Mouse (Mus musculus) spleen, embryonic (tissue): Measurements from ENCODE around the gene Cep295.
"Not testable (repeated sequence)": the region's sequence is repeated elsewhere in the genome, so short reads cannot be mapped to it uniquely, and the experiment has no call there.

ENCODE experiments used
- CTCF ChIA-PET: fragments of 350-600 bp; sonication (Branson Sonifier 250); formaldehyde crosslinking; loops from one replicate; lab custom pipeline; 2022; lab: Charles Lee

Cep295 gene

DNA sequence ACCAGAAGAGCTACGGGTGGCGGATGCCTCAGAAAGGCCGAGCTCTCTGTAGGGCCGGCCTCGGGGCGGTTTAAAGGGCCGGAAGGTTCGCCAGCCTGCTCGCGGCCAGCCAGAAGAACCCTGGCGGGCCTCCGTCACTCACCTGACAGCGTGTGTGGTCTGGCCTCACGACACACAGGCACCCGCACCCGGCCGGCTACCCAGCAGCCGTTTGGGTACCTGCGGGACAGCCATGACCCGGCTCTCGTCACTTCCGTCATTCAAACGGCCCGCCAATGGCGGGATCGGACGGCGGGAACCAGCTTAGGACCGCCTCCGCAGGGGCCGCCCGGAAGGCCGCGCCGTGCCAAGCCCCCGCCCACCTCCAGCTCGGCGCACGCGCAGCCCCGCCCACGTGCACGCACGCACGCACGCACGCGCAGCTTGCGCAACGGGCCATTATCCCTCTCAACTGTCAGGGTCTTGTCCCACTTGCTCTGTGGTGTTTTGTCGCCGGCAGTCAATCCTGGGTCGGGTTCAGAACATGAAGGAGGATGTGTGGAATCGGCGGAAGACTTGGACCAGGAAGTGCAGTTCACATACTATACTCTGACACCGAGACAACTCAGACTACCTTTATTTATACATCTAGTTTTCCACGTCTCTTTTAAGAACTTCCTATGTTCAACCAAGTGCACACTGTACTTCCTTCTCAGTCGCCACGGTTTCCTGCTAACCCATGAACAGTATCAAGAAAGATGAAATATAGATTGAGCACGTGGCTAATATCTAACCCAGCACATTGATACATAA lies at the start of gene Cep295:
Gene Cep295, minus strand, starts transcription at position 305 of the 792 bp plus-strand sequence.
- CTCF ChIA-PET, result no interaction called here

DNA sequence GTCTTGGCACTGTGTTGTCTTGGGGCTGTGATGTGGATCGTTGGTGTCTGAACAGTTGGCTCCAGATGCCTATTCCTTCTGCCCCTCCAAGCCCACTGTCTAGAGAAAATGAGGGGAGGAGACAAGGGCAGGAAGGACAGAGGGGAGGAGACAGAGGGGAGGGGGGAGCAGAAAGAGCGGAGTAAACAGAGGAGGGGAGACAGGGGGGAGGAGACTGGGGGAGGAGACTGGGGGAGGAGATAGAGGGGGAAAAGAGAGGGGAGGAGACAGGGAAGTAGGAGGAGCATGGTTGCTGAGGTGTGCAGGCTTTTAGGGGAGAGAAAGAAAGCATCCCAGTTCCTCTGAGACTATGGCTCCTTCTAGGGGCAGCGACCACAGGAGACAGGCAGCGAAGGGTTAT lies 40.0 kb upstream of the Cep295 start:
- CTCF ChIA-PET, result no interaction called here

DNA sequence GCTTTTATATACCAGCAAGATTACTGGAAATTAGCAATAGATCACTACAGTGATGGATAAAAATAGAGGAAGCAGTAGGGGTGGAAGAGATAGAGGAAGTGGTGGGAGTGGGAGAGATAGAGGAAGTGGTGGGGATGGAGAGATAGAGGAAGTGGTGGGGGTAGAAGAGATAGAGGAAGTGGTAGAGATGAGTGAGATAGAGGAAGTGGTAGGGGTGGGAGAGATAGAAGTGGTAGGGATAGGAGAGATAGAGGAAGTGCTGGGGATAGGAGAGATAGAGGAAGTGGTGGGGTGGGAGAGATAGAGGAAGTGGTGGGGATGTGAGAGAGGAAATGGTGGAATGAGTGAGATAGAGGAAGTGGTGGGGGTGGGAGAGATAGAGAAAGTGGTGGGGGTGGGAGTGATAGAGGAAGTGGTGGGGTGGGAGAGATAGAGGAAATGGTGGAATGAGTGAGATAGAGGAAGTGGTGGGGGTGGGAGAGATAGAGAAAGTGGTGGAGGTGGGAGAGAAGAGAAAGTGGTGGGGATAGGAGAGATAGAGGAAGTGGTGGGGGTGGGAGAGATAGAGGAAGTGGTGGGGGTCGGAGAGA lies 37.9 kb upstream of the Cep295 start:
- CTCF ChIA-PET, result no interaction called here

DNA sequence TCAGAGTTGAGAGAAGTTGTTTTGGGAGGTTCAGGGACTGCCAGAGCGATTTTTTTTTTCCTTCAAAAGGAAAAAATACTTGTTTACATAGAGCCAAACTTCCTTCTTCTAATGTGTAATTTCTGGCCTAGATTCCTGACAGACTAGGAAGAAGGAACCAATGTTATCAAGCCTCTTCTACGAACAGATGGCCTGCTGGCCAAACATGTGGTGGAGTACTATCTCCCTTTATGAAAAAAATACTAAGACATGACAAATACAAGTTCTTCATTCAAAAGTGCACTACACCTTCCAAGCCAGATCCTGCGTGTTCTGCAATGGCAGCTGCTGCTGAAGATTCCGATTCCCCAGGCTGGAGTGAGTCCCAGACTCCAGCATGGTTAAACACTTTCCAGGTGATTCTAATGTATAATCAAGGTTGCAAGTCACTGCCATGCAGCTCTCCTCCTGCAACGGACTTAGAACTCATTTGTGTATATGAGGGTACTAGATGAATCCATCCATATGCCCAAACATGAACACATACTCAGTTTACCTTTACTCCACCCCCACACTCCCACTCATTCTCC lies 29.6 kb upstream of the Cep295 start:
- CTCF ChIA-PET, result no interaction called here

DNA sequence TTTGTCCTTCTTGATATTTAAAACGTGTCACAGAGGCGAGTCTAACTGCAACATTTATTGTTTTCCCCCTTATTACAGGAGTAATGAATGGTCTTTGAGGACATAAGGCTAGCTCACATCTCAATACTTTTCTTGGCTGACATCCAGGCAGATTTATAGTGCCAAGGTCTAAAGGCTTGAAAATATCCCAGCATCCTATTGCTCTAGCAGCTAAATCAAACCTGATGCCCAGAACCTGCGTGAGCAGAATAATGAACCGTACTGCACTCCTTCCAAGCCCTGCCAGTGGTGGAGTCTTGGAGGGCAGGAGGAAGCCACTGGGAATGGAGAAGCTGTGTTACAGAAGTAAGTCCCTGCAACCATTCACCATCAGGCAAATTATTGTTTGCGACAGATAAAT lies 26.7 kb upstream of the Cep295 start:
- CTCF ChIA-PET, result no interaction called here

DNA sequence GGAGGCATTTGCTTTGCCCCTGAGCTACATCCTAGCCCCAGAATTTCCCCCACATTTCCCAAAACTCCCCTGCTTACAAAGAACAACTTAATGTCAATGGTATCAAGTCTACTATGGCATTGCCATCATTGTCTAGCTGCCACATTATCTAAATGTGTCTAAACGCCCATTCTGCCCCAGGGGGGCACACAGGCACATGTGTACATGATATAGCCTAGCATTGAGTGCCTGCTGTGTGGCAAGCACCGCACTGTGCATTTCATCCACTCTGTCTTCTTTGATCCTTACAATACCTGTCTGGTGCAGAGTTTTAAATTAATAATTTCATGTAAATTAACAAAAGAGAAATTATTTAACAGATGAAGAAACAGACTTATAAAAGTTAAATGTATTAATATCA lies 8.7 kb upstream of the Cep295 start:
- CTCF ChIA-PET, result no interaction called here

DNA sequence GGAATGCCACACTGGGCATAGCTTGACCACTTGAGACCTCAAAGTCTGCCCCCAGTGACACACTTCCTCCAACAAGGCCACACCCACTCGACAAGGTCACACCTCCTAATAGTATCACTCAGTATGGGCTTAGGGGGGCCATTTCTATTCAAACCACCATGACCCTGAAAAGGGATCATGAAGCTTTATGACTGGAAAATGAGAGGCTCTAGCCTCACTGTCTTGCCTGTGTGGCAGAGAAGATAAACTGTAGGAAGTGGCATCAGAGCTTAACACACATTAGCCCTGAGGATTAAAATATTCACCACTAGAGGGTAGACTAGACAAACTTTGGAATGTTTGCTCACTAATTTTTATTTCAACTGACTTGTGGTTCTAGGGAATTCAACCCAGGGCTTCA lies 8.3 kb upstream of the Cep295 start:
- CTCF ChIA-PET, result no interaction called here

DNA sequence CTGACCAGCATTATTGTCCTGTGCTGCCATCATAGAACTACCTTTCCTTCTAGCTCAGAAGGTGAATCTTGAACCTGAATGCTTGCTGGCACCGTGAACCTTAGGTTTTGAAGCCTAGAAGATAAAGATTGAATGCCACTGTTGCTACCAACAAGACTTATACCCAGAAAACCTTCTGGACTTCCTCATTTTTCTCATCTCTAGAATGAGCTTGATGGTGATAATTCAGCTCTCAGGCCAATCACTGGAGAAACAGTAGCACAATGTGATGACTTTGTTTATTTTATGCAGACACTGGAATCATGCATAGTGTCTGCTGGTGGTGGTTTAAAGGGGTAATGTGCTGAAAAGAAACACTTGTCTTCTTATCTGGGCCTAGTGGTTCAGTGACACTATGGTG lies 7.3 kb upstream of the Cep295 start:
- CTCF ChIA-PET, result no interaction called here

DNA sequence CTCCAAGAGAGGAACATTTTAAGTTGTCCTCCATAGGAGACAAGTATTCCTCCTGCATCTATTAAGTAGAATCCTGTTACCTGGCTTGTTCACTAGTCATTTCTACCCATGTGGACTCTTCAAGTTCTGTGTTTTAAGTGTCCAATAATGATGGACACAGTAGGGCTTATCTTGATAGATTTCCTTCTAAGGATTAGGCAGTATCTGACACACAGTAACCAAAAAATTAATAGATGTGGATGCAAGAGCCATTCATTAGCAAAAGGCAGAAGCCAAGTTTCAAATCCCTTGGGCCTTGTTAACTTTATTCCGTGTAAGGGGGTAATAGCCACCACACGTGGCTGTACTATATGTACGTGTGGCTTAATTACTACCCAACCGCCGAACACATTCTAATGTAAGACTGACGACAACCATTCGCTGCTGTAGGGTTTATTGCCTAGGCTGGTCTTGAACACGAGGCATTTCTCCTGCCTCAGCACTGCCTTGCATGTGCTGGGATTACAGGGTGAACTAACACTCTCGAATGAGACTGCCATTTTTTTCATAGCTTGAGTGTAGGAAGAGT lies 588 bp downstream of the Cep295 start:
- CTCF ChIA-PET, result no interaction called here

DNA sequence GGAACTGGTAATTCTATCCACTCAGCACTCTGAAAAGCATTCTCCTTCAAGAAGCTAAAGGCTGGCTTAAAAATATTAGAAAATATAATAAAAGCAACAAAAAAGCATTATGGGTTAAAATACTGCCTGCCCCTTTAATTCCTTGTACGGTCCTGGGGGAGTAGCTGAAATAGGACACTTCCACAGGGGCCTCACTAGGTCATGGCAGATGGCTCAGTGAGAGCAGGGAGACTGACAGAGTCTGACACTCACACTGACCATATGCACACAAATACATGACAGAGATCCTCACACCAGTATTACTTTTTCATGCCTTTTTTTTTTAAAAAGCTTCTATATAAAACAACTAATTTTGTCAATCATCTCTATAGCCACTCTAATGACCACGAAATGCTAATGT lies 7.7 kb downstream of the Cep295 start:
- CTCF ChIA-PET, result no interaction called here

DNA sequence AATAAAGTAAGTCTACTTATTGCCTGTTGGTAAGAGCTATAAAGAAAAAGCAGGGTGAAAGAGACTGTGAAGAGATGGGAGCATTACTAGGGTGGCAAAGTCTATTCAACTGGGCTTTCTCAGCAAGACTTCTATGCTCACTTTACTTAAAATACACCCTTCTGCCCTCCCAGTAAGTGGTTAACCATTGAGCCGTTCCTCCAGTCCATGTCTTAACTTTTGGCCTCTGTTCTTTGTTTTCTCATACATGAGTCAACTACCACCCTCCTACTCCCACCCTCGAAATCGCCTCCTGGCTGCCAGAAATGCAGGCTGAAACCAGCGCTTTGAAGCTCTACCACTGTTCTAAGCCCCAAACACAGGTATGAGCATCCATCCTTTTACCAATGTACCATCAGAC lies 19.8 kb downstream of the Cep295 start:
- CTCF ChIA-PET, result no interaction called here

DNA sequence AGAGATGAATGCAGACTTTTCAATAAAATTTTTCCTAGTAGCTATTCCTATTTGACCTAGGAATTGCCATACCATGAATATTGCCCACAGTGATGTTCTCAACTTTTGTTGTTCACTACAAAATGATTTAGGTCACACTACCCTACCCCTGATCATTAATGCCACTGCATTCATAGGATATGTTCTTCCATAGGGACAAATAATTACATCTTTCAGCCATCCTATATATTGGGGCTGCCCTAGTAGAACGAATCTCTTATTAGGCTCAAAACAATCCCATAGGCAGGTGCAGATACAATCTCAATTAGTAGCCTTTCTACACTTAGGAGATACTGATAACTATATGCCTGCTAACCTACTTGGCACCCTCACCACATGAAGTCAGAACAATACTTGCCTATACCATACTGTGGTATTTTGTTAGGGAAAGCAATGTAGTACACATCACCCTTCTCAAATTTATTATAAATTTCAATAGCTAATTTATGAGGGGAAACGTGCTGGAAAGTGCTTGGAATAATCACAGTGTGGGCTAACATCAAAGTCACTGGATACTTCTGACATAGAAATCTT lies 39.3 kb downstream of the Cep295 start:
- CTCF ChIA-PET, result no interaction called here

DNA sequence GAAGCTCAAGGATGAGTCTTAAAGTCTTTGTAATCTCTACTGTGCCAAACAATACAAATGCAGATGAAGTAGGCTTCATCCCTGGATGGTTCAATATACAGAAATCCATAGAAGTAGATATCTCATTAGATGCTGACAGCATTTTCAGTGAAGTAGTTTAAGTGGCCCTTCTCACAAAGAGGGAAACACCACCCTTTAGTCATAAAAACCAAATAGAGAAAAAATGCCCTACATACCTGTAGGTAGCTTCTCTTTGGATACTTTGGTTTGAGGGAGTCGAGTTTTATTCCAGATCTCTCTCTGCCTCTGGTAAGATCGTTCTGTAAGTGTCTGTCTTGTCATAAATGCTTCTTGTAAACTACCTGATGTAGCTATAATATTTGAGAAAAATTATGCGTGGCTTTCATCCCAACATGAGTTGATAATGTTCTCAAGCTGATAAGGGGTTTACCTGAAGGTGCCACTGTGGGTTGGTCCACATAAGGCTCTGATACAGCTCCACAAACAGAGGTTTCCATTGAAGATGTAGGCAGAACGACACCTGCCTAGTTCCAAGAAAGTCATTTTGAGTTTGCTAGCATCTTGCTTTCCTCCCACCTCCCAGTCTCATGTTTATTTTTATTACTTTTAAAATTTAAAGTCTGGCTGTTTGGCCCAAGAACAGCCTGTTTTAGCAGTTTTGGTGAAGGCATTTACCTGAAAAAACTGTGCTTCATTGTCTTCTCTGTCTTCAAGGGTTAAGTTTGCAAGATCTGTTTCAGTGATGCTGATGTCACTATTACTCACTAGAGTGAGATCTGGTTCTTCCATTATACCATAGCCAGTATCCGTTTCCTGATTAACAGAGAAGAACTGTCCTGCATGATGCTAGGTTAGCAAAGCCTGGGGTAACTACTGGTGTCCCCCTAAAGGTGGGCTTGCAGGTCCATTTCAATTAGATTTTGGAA lies 40.1 kb downstream of the Cep295 start:
- CTCF ChIA-PET, result no interaction called here

DNA sequence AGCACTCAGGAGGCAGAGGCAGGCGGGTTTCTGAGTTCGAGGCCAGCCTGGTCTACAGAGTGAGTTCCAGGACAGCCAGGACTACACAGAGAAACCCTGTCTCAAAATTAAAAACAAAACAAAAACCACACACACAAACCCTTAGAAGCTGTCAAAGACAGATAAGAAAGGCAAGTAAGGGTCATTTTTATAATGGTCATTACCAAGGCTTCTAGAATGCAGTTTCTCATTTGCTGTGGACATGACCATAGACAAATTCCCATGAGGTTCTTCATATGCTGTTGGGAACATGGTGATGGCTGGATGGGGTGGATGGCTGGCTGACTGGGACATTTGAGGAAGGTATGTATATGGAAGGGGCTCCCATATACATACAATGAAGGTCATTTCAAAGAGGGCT lies 41.3 kb downstream of the Cep295 start:
- CTCF ChIA-PET, result not testable (repeated sequence)

DNA sequence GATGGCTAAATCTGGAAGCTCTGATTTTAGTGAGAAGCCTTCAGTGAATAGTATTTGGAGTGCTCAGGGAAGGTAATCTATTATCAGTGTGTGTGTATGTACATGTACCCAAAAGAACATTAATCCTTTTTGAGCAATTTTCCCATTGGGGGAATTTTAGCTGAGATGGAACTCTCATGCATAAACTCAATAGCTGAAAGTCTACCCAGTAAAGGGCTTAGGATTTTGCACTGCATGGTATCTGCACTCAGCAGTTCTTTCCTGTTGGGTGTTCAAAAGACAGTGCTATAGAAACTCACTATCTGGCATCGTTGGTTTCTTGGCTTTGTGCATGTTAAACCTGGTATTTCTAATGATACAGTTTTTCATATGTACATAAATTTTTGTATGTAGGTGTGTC lies 43.0 kb downstream of the Cep295 start:
- CTCF ChIA-PET, result no interaction called here

DNA sequence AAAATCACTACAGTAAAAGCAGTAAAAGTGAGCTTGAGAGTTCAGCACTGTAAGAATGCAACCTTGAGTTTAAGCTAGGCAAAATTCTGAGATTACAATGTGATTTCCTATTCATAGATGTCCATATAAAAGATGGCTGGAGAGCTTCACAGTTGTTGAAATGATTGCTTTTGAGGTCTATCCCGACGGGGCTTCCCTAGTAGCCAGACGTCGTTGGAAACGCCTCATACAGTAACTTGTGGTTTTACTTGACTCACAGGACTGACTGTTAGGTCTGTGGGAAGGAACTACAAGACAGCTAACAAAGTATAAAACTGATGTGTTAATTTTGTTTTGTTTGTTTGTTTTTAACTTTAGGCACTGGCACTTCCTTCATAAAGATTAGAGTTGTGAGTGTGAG lies 44.0 kb downstream of the Cep295 start:
- CTCF ChIA-PET, result no interaction called here

DNA sequence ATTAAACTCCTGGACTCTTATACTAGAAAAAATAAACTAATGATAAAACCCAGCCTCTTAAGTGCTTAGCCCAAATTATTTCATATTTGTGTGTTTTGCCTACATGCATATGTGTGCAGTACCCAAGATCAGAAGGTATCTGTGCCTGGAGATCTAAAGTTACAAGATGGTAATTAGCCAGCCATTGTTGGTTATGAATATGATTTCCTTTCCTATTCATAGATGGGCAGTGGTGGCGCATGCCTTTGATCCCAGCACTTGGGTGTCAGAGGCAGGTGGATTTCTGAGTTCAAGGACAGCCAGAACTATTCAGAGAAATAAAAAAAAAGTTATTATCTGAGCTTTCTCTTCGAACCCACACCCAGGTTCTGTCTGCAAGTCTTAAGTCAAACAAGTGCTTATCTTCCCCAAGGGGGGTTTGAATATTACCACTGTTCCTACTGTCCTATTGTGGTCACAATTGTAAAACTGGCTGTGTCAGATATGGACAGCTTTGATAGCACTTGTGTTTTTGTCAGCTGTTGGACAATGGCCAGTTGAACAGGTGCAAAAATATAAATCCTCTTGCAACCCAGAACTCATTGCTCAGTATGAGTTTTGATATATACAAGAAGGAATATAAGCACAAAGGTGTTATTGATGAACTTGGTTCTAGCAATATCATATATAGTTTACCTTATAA lies 45.4 kb downstream of the Cep295 start:
- CTCF ChIA-PET, result no interaction called here

DNA sequence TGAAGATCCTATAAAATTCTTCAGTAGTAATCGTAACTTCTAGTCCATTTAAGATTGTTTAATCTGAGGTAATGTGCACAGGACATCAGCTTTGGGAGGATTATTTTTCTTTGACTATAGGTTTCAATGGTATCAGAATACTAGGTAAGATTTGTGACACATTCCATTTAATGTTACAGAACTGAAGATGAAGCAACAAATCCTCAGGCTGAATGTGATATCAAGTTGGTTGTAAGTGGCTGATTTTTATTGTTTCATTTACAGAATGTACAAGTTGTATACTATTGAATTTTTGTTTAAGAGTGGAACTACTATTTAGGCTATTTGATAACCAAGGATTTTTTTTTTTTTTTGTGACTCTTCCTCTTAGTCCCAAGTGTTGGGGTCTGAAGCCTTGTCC lies 47.4 kb downstream of the Cep295 start:
- CTCF ChIA-PET, result no interaction called here

DNA sequence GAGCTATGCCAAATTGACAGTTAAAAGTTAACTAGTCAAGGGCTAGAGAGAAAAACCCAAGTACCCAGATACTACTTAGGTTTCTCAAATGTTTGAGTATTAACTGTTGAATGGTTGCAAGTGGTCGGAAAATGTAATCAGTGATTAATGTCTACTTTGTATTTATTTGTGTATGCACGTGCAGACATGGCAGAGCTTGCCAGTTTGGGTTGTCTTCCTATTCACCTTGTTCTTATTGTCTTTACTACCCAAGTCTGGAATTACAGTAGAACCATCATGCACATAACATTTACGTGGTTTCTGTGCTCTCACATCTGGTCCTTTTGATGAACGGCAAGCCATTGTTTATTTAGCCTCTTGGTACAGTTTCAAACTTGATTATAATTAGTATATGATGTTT lies 48.2 kb downstream of the Cep295 start:
- CTCF ChIA-PET, result no interaction called here

DNA sequence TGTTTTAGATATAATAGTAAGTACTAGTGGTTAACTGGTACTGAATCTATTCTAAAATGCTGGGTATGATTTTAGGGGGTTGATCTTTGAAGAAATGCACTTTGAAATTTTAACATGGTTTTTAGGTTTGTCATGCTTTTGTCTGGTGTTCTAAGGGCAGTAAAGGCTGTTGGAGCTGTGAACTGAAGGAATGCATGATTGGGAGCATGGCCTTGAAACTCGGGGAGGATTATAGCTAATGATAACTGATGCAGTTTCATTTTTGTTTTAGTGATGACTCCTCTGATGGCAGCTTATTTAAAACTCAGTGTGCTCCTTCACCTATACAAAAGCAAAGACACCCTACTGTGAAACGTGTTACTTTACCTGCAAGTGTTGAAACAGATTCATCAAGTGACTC lies 49.3 kb downstream of the Cep295 start:
- CTCF ChIA-PET, result no interaction called here

DNA sequence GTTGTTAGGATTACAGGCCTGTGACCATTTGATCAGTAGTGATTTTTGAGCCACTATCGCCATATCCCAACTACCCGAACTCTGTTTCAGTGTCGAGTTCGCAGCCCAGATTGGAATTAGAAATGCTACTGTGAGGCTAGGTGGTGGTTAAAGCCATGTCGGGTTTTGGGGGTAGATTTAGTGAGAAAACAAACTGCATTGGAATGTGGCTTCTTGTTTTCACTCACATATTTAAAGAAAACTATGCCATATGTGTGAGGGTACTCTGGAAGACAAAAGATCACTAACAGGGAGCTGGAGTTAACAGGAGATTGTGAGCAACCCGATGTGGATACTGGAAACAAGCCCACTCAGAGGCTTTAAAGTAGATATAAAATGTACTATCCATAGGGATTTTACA lies 50.3 kb downstream of the Cep295 start:
- CTCF ChIA-PET, result interaction anchor here (0.8 to 1.1 kb wide), 2 partner anchors 28 to 247 kb away, joined by 3 to 4 read pairs; partner anchors contain the start of gene Med17
